Mouse (Mus musculus): Measurements from ENCODE around the gene Gp5. TPM values are rescaled to one million over a fixed set of nuclear protein-coding genes. Genes with fewer than 3 reads are reported as not detected.

The Gp5 gene
- polyA plus RNA-seq, 1 experiment from 2014 or later: 0.47 TPM

- no peak overlapping the region for H3K4me3 ChIP-seq (replicated peaks)
- H3K4me1 ChIP-seq: no peaks in the 10 kb centered on the region
- H3K4me2 ChIP-seq (replicated peaks): no peak overlapping the region
- no peak for ATAC-seq (ENCODE audit: insufficient number of reproducible peaks, low FRiP score, low TSS enrichment, low read depth)
- no peak overlapping the region for H3K27ac ChIP-seq (replicated peaks)
- WGBS: 80% methylated on average over 15 of the region's 15 CpGs
- H3K36me3 ChIP-seq: no peaks in the 10 kb centered on the region
- no peaks in the 10 kb centered on the region for H3K9me3 ChIP-seq (replicated peaks)
- no peak overlapping the region for H3K9ac ChIP-seq
- H3K27me3 ChIP-seq: peaks cover 3% of the 10 kb centered on the region; the same call in 1 of the 2 replicates
These were observed 50.5 kb downstream of the Gp5 start for GRCm38 (mm10) chr16:30260012-30260635.

- 78% methylated on average over 10 of the region's 10 CpGs for WGBS
- Histone ChIP-seq H3K4me3 (replicated peaks) (no peak overlapping the region), H3K4me1 (no peaks in the 10 kb centered on the region), H3K9me3 (replicated peaks) (no peaks in the 10 kb centered on the region), H3K27ac (replicated peaks) (no peak overlapping the region), H3K4me2 (replicated peaks) (no peak overlapping the region), H3K9ac (no peak overlapping the region), H3K36me3 (no peaks in the 10 kb centered on the region), H3K27me3 (peaks cover 5% of the 10 kb centered on the region; the same call in 1 of the 2 replicates)
- no peak for ATAC-seq (ENCODE audit: insufficient number of reproducible peaks, low FRiP score, low TSS enrichment, low read depth)
These were observed 51.1 kb downstream of the Gp5 start for GRCm38 (mm10) chr16:30259444-30259843.

- H3K9me3 ChIP-seq (replicated peaks): no peaks in the 10 kb centered on the region
- no peak for ATAC-seq (ENCODE audit: insufficient number of reproducible peaks, low FRiP score, low TSS enrichment, low read depth)
- H3K27ac ChIP-seq (replicated peaks): no peak overlapping the region
- no peaks in the 10 kb centered on the region for H3K36me3 ChIP-seq
- 80% methylated on average over 7 of the region's 7 CpGs for WGBS
- no peak overlapping the region for H3K4me2 ChIP-seq (replicated peaks)
- no peak overlapping the region for H3K9ac ChIP-seq
- no peaks in the 10 kb centered on the region for H3K4me1 ChIP-seq
- peaks cover 5% of the 10 kb centered on the region; the same call in 1 of the 2 replicates for H3K27me3 ChIP-seq
- no peak overlapping the region for H3K4me3 ChIP-seq (replicated peaks)
These were observed 52.1 kb downstream of the Gp5 start for GRCm38 (mm10) chr16:30258441-30258840.

- WGBS: 77% methylated on average over 9 of the region's 9 CpGs
- H3K36me3 ChIP-seq: no peaks in the 10 kb centered on the region
- H3K27me3 ChIP-seq: peaks cover 5% of the 10 kb centered on the region; the same call in 1 of the 2 replicates
- H3K9ac ChIP-seq: no peak overlapping the region
- H3K27ac ChIP-seq (replicated peaks): no peak overlapping the region
- no peak for ATAC-seq (ENCODE audit: insufficient number of reproducible peaks, low FRiP score, low TSS enrichment, low read depth)
- no peak overlapping the region for H3K4me2 ChIP-seq (replicated peaks)
- no peaks in the 10 kb centered on the region for H3K9me3 ChIP-seq (replicated peaks)
- H3K4me1 ChIP-seq: peaks cover under 1% of the 10 kb centered on the region; the same call in 1 of the 2 replicates
- no peak overlapping the region for H3K4me3 ChIP-seq (replicated peaks)
These were observed 52.9 kb downstream of the Gp5 start for GRCm38 (mm10) chr16:30257718-30258117.

Other genes with a start within 250 kb of the Gp5 start
- 63.6 and 66.0 TPM in 2 replicates for gene Hes1, start 246.4 kb downstream of the Gp5 start, polyA plus RNA-seq (2015; fragmentation: Nextera tagmentation; extraction: Ambion mirVana)
- gene Cpn2, start 43.3 kb downstream of the Gp5 start, polyA plus RNA-seq (2015; fragmentation: Nextera tagmentation; extraction: Ambion mirVana): not detected in 2 replicates
- gene Lrrc15, start 27.5 kb downstream of the Gp5 start, polyA plus RNA-seq (2015; fragmentation: Nextera tagmentation; extraction: Ambion mirVana): 4.9 and 5.9 TPM in 2 replicates
- 10.2 and 11.0 TPM in 2 replicates for gene Atp13a3, start 95.2 kb upstream of the Gp5 start, polyA plus RNA-seq (2015; fragmentation: Nextera tagmentation; extraction: Ambion mirVana)
- 18.6 and 19.1 TPM in 2 replicates for gene Tmem44, start 240.1 kb upstream of the Gp5 start, polyA plus RNA-seq (2015; fragmentation: Nextera tagmentation; extraction: Ambion mirVana)